Mouse (Mus musculus): ENCODE results near the gene Psma5. TPM values are rescaled to one million over a fixed set of nuclear protein-coding genes. Genes with fewer than 3 reads are reported as not detected.

Gene Psma5
- polyA plus RNA-seq, 1 experiment from 2014 or later, result 231 TPM

DNA sequence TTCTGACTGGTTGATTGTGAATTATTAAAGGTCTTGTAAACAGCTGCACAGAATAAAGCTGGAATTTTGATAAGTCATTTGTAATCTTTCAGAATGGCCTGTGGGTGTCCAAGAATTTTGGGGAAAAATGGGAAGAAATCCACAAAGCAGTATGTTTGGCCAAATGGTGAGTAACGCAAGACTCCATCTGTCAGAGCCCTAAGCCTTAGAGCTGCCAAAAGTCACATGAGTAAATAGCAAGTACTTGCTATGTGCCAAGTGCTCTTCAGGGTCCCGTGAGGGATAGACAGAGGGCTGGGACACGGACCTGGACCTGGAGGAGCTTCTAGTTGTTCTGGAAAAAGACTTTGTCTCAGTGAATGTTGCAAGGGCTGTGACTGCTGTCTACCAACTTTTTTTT, 71.2 kb downstream of the Psma5 start:
- WGBS, result 67% methylated on average over 3 of the region's 3 CpGs
- peak; percentile 45; the same call in 1 of the 2 replicates for ATAC-seq (ENCODE audit: insufficient number of reproducible peaks, insufficient read depth, low FRiP score, low read depth)

DNA sequence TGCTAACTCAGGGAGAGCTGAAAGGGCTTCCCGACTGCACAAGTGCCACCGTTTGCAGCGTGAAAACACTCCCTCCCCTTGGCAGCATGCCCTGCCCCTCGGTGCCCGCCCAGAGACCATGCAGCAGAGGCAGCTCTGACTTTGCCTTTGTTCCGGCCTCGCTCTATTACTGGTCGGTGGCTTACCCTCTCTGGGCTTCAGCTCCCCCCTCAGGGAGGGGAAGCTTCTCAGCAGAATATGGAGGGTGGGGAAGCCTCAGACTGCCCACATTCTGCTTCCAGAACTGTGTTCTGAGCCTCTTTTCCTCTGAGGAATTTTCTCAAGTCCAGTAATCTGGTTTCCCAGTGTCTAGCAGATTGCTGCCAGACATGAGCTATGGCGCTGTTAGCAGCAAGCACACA, 71.7 kb downstream of the Psma5 start:
- Histone ChIP-seq H3K27ac (replicated peaks in 1 of 2; ENCODE audit: control insufficient read depth in 1 of 2, insufficient read depth in 1 of 2, low read depth in 2 of 2, low read length in 2 of 2) (peak overlapping the region; percentile 81 to 82), H3K4me2 (ENCODE audit: low read length) (peak overlapping the region; percentile 15), H3K4me3 (ENCODE audit: control insufficient read depth in 1 of 2, insufficient read depth in 1 of 2, low read depth in 1 of 2, low read length in 2 of 2) (no peak overlapping the region), H3K9ac (ENCODE audit: low read length) (peak overlapping the region; percentile 25), H3K27me3 (ENCODE audit: control insufficient read depth, insufficient read depth, low read length) (no peaks in the 10 kb centered on the region), H3K9me3 (ENCODE audit: control insufficient read depth, low read length) (no peaks in the 10 kb centered on the region), H3K4me1 (ENCODE audit: control insufficient read depth in 2 of 2, insufficient read depth in 2 of 2, low read length in 2 of 2) (peaks cover 5 to 25% of the 10 kb centered on the region in 2 experiments; a peak in 3 of 4 replicates), H3K36me3 (ENCODE audit: control insufficient read depth, insufficient read depth, low read length) (peaks cover 46% of the 10 kb centered on the region)
- ATAC-seq (ENCODE audit: insufficient number of reproducible peaks, insufficient read depth, low FRiP score, low read depth), result peak; percentile 47
- WGBS, result 36% methylated on average over 9 of the region's 9 CpGs

More for the DNA sequence above, 71.2 kb downstream of the Psma5 start:
- Histone ChIP-seq H3K36me3 (ENCODE audit: control insufficient read depth, insufficient read depth, low read length) (peaks cover 42% of the 10 kb centered on the region), H3K9me3 (ENCODE audit: control insufficient read depth, low read length) (no peaks in the 10 kb centered on the region), H3K9ac (ENCODE audit: low read length) (peak overlapping the region; percentile 25; the same call in 1 of the 2 replicates), H3K27ac (replicated peaks in 1 of 2; ENCODE audit: control insufficient read depth in 1 of 2, insufficient read depth in 1 of 2, low read depth in 2 of 2, low read length in 2 of 2) (peak overlapping the region; percentile 81 to 82), H3K4me2 (ENCODE audit: low read length) (peak overlapping the region; percentile 15), H3K4me1 (ENCODE audit: control insufficient read depth in 2 of 2, insufficient read depth in 2 of 2, low read length in 2 of 2) (peaks cover 5 to 26% of the 10 kb centered on the region in 2 experiments; a peak in 3 of 4 replicates), H3K4me3 (ENCODE audit: control insufficient read depth in 1 of 2, insufficient read depth in 1 of 2, low read depth in 1 of 2, low read length in 2 of 2) (no peak overlapping the region), H3K27me3 (ENCODE audit: control insufficient read depth, insufficient read depth, low read length) (no peaks in the 10 kb centered on the region)

Other genes with a start within 250 kb of the Psma5 start
- 60.8 and 63.8 TPM in 2 replicates for gene Gstm1, start 239.0 kb upstream of the Psma5 start, polyA plus RNA-seq (2014; fragmentation: Nextera tagmentation; extraction: Ambion mirVana)
- gene Gstm4, start 212.0 kb upstream of the Psma5 start, polyA plus RNA-seq (2014; fragmentation: Nextera tagmentation; extraction: Ambion mirVana), result 15.6 and 17.4 TPM in 2 replicates
- 15.3 and 20.3 TPM in 2 replicates for gene Ampd2, start 170.3 kb upstream of the Psma5 start, polyA plus RNA-seq (2014; fragmentation: Nextera tagmentation; extraction: Ambion mirVana)
- gene Gnat2, start 164.1 kb upstream of the Psma5 start, polyA plus RNA-seq (2014; fragmentation: Nextera tagmentation; extraction: Ambion mirVana), result 0.59 and 0.73 TPM in 2 replicates
- 71.4 and 74.0 TPM in 2 replicates for gene Gnai3, start 110.8 kb upstream of the Psma5 start, polyA plus RNA-seq (2014; fragmentation: Nextera tagmentation; extraction: Ambion mirVana)
- 0.24 TPM in 1 of 2 replicates, not detected in the other for gene Gpr61, start 102.0 kb upstream of the Psma5 start, polyA plus RNA-seq (2014; fragmentation: Nextera tagmentation; extraction: Ambion mirVana)
- 2.6 and 2.9 TPM in 2 replicates for gene Amigo1, start 70.6 kb upstream of the Psma5 start, polyA plus RNA-seq (2014; fragmentation: Nextera tagmentation; extraction: Ambion mirVana)
- 1.8 and 2.2 TPM in 2 replicates for gene Cyb561d1, start 55.7 kb upstream of the Psma5 start, polyA plus RNA-seq (2014; fragmentation: Nextera tagmentation; extraction: Ambion mirVana)
- 6.3 and 7.1 TPM in 2 replicates for gene Atxn7l2, start 46.0 kb upstream of the Psma5 start, polyA plus RNA-seq (2014; fragmentation: Nextera tagmentation; extraction: Ambion mirVana)
- gene Sypl2, start 30.3 kb upstream of the Psma5 start, polyA plus RNA-seq (2014; fragmentation: Nextera tagmentation; extraction: Ambion mirVana), result 3.1 and 3.8 TPM in 2 replicates
- gene Sort1, start 27.2 kb downstream of the Psma5 start, polyA plus RNA-seq (2014; fragmentation: Nextera tagmentation; extraction: Ambion mirVana), result 19.3 and 21.4 TPM in 2 replicates
- gene Mybphl, start 108.0 kb downstream of the Psma5 start, polyA plus RNA-seq (2014; fragmentation: Nextera tagmentation; extraction: Ambion mirVana), result 70.2 and 94.5 TPM in 2 replicates
- gene Psrc1, start 126.9 kb downstream of the Psma5 start, polyA plus RNA-seq (2014; fragmentation: Nextera tagmentation; extraction: Ambion mirVana), result 17.0 and 19.3 TPM in 2 replicates
- gene Celsr2, start 158.6 kb downstream of the Psma5 start, polyA plus RNA-seq (2014; fragmentation: Nextera tagmentation; extraction: Ambion mirVana), result 2.5 and 3.1 TPM in 2 replicates
- gene Sars, start 188.3 kb downstream of the Psma5 start, polyA plus RNA-seq (2014; fragmentation: Nextera tagmentation; extraction: Ambion mirVana), result 84.5 and 85.2 TPM in 2 replicates

Measured in heart, embryonic 14.5 days (tissue).